Mouse (Mus musculus) neural tube, embryonic 11.5 days (tissue): Measurements from ENCODE around the gene Clasp2. TPM values are rescaled to one million over a fixed set of nuclear protein-coding genes. Genes with fewer than 3 reads are reported as not detected.

Experiments
- ATAC-seq: fragments of 200-750 bp; cut with Nextera tagmentation; 2 replicates; pipeline ENCODE4 v1.8.0; 2017; ENCODE audit warnings: moderate number of reproducible peaks, mild to moderate bottlenecking, moderate TSS enrichment, moderate library complexity; ENCODE audit not compliant: insufficient read depth, low FRiP score, low TSS enrichment
- DNase-seq: peaks from one replicate; pipeline ENCODE4 v3.0.0-alpha.2; 2015; ENCODE audit warnings: low spot score
- H3K27ac ChIP-seq: fragments of 300-500 bp; sonication (generic); 2 replicates; pipeline ENCODE4 v1.5.1; 2014; ENCODE audit warnings: low read depth, mild to moderate bottlenecking, low read length
- H3K27me3 ChIP-seq: fragments of 300-500 bp; sonication (generic); 2 replicates; pipeline ENCODE4 v1.6.1; 2014; ENCODE audit warnings: mild to moderate bottlenecking, low read length, mixed read lengths; ENCODE audit not compliant: control insufficient read depth, insufficient read depth
- H3K36me3 ChIP-seq: fragments of 300-500 bp; sonication (generic); 2 replicates; pipeline ENCODE4 v1.6.1; 2014; ENCODE audit warnings: mild to moderate bottlenecking, low read length, moderate library complexity, mixed read lengths; ENCODE audit not compliant: control insufficient read depth, insufficient read depth
- H3K4me1 ChIP-seq: fragments of 300-500 bp; sonication (generic); 2 replicates; pipeline ENCODE4 v1.6.1; 2014; ENCODE audit warnings: low read length, mixed read lengths; ENCODE audit not compliant: control insufficient read depth, insufficient read depth
- H3K4me2 ChIP-seq: fragments of 300-500 bp; sonication (generic); 2 replicates; pipeline ENCODE4 v1.6.1; 2014; ENCODE audit warnings: low read depth, mild to moderate bottlenecking, moderate library complexity
- H3K4me3 ChIP-seq: fragments of 300-500 bp; sonication (generic); 2 replicates; pipeline ENCODE4 v1.5.1; 2014; ENCODE audit warnings: low read depth, low read length
- H3K9ac ChIP-seq: fragments of 300-500 bp; sonication (generic); 2 replicates; pipeline ENCODE4 v1.6.1; 2014; ENCODE audit warnings: mild to moderate bottlenecking, low read length
- H3K9me3 ChIP-seq: fragments of 300-500 bp; sonication (generic); 2 replicates; pipeline ENCODE4 v1.6.1; 2016; ENCODE audit warnings: low read length; ENCODE audit not compliant: control insufficient read depth
- WGBS: fragments of 180-500 bp; shearing (Covaris S2); extraction: QIAGEN DNeasy Blood & Tissue Kit; methylation state at CpG from one replicate; pipeline ENCODE4 v1.1.7; 2014; 5-methylcytosine and 5-hydroxymethylcytosine counted together
- polyA plus RNA-seq: library from polyadenylated mRNA; unstranded; fragments of >200 nt; fragmentation: Nextera tagmentation; extraction: Ambion mirVana; gene quantifications from 2 replicates; pipeline ENCODE4 v1.2.1, GENCODE M21; 2014

Gene Clasp2
- 53.0 and 58.0 TPM in 2 replicates for polyA plus RNA-seq

DNA sequence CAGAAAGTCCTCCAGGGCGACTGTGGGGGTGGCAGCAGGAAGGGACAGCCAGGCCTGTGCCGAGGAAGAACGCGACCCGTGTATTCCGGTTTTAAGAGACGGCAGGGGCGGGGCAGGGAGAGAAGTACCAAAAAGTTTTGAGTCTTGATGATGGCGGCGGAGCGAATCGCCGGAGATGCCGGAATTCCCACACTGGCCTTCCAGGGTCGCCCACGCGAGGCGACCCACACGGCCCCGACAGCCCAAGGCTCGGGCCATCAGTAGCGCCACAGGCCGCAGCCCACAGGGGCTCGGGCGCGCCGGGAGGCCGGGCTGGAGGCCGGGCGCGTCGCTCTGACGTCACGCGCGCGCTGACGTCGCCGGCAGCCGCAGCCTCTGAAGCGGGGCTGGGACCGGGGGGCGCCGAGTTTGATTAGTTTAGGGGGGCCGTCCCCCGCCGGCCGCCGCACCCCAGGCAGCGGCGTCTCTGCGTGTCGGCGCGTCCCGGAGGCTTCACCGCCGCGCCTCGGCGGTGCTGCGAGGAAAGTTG, at the start of gene Clasp2:
Gene Clasp2 (plus strand): TSS at position 366 of the 529 bp plus-strand sequence.
- ATAC-seq (peak; percentile 98), DNase-seq (peak; percentile 91)
- Histone ChIP-seq H3K4me1 (0 out of 2 replicates have a peak, but pooled peaks cover 4% of the 10 kb centered on the region), H3K4me3 (peak within 1 kb of the TSS; percentile 95), H3K36me3 (no peaks in the 10 kb centered on the region), H3K9ac (peak within 1 kb of the TSS; percentile 89), H3K27me3 (no peaks in the 10 kb centered on the region), H3K4me2 (peak within 1 kb of the TSS; percentile 95), H3K9me3 (no peaks in the 10 kb centered on the region), H3K27ac (peak within 1 kb of the TSS; percentile 62)
- WGBS = under 1% methylated on average over 42 of the region's 63 CpGs

DNA sequence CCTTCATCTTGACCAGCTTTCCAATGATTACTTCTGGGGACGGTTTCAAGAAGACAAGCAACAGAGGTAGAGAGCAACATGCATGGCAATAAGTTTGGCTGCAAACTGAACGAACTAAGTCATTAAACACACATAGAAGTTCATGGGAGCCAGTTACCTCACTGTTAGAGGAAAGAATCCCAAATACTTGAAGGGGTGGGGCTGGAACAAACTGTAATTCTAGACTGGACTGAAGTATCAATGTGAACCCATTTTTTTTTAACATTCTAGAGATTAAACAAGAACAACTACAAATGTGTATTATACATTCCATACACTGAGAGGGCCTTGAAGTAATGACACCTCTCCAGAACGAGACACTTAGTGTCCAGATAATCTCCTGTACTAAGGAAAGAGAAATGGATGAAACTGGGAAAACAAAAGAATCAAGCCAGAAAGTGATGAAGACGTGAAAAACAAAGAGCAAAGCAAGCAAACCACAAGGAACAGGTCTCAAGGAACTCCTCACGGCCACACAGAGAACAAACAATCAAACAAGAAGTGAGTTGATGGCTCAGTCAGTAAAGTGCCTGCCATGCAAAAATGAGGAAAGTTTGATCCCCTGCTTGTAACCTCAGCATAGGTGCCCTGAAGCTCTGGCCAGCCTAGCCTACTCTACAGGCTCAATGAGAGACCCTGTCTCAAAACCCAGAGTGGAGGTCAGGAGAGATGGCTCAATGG, 39.7 kb upstream of the Clasp2 start:
- no peak for DNase-seq
- Histone ChIP-seq H3K27me3 (no peaks in the 10 kb centered on the region), H3K9ac (no peak overlapping the region), H3K4me3 (no peak overlapping the region), H3K36me3 (no peaks in the 10 kb centered on the region; the same call in 1 of the 2 replicates), H3K4me2 (no peak overlapping the region), H3K9me3 (no peaks in the 10 kb centered on the region), H3K27ac (no peak overlapping the region), H3K4me1 (peaks cover 2% of the 10 kb centered on the region)
- WGBS = 93% methylated on average over 5 of the region's 5 CpGs
- no peak for ATAC-seq

DNA sequence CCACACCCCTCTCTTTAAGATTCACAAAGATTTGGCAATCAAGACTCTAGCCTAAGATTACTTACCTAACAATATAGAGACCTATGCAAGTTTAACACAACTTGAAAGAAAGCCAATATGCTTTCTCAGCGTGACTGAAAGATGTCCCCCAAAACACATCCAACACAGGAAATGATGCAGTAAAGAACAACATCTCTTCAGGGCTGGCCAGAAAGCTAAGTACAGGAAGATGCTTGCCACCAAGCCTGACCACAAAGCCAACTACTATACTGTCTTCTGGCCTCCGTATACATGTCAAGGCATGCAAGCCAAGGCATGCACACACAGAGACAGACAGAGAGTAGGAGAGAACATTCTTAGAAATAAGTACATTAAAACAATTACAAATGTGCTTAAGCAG, 35.2 kb upstream of the Clasp2 start:
- no peak for DNase-seq
- Histone ChIP-seq H3K4me1 (peaks cover 8% of the 10 kb centered on the region), H3K36me3 (no peaks in the 10 kb centered on the region), H3K4me3 (no peak overlapping the region), H3K9me3 (no peaks in the 10 kb centered on the region), H3K4me2 (0 out of 2 replicates have a peak overlapping the region, but pooled peaks have one; percentile 81), H3K27ac (no peak overlapping the region), H3K27me3 (no peaks in the 10 kb centered on the region), H3K9ac (no peak overlapping the region)
- WGBS = 90% methylated on average over 2 of the region's 2 CpGs
- ATAC-seq = no peak

DNA sequence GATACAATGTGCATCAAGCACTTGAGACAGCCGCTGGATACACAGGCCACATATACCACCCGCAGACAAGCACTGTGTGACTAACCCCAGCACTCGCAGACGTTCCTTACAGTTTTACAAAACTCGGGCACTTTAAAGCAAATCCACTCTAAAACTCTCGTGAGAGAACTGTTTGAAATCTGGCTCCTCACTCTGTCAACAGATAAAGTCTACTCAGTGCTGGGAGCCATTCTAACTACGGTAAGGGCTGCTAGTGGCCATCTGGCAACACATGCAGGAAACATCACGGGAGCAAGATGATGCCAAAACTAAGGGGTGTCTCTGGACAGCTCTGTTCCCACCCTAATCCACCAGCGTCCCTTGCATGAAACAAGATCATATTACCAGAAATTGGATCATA, 34.4 kb upstream of the Clasp2 start:
- H3K9ac ChIP-seq = peak overlapping the region; percentile 5
- ATAC-seq = no peak
- H3K4me2 ChIP-seq = peak overlapping the region; percentile 81
- H3K4me3 ChIP-seq = peak overlapping the region; percentile 97; the same call in 1 of the 2 replicates
- H3K27ac ChIP-seq = no peak overlapping the region
- H3K36me3 ChIP-seq = no peaks in the 10 kb centered on the region
- WGBS = 70% methylated on average over 9 of the region's 9 CpGs
- no peaks in the 10 kb centered on the region for H3K9me3 ChIP-seq
- peaks cover 8% of the 10 kb centered on the region for H3K4me1 ChIP-seq
- no peaks in the 10 kb centered on the region for H3K27me3 ChIP-seq
- no peak for DNase-seq

DNA sequence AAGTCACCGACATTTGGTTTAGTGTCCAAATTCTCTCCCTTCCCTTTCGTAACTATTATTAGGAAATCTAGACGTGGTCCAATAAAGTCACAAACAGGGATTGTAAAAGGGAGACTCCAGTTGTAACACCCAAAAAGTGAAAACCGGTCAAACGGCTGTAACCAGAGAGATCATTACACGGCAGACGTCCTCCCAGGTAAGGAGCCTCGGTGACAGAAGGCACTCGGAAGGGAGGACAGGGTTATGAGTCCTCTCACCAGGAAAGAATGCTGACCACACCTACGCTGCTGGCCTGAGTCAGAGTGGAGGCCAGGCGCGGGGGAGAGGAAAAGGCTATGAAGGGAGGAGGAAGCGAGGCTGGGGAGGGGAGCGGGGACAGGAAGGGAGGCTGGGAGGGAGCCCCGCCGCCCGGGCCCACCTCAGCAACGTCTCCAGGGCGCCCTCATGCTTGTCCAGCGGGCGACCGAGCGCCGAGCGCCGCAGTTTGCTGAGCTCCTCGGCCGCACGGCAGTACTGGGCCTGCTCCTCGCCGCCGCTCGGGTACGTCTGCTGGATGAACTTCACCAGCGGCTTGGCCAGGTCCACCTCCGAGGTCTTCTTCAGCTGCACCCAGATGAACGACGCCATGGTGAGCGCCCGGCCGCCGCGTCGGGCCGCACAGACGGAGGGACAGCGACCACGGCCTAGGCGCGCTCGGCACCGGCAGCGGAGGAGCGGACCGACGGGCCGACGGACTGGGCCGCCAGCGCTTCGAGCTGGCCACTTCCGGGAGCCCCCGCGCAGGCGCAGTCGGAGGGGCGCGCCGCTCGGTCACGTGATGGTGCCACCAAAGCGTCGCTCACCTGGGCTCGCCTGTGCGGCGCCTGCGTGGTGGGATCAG, 33.6 kb upstream of the Clasp2 start, which contains the start of gene Pdcd6ip:
Gene Pdcd6ip (minus strand): TSS at position 779 of the 880 bp plus-strand sequence.
- peak; percentile 91 for ATAC-seq
- no peaks in the 10 kb centered on the region for H3K9me3 ChIP-seq
- 1% methylated on average over 76 of the region's 77 CpGs for WGBS

DNA sequence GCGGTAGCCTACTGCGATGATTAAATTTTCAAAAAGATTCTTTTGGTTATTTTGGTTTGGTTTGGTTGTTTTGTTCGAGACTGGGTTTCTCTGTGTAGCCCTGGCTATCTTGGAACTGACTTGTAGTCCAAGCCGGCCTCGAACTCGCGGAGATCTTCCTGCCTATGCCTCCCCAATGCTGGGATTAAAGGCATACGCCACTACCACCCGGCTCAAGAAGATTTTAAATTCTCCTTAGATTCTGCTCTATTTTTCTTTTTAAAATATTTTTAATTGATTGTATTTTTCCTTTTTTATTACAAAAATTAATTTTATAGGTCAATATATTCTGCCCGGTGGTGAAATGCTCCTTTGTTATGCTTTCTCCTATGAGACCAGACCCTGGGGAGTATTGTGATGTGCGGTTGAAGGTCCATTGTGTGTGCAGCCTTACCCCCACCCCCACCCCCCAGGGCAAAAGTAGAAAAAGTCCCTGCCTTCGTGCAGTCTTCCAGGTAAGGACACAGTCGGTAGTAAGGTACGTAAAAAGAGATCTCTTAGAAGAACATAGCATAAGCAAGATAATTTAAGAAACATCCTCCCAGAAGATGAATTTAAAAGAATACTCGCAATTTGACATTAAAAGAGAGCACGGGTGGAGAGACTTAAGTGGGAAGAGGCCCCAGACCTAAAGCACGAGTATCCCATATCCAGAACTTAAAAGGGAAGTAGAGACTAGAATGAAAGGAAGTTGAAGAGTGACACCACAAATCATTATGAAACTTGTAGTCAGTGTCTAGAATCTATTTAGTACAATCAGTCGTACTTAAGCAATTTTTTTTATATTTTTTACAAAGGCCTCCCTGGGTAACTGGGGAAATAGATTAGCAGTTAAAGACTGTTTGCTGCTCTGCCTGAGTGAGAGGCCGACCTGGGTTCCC, 32.7 kb upstream of the Clasp2 start:
- 60% methylated on average over 19 of the region's 19 CpGs for WGBS
- H3K27ac ChIP-seq = peak overlapping the region; percentile 72; the same call in 1 of the 2 replicates

More for the DNA sequence above, 33.6 kb upstream of the Clasp2 start, which contains the start of gene Pdcd6ip:
- Histone ChIP-seq H3K4me3 (peak within 1 kb of the TSS; percentile 97), H3K9ac (peak within 1 kb of the TSS; percentile 95), H3K27me3 (no peaks in the 10 kb centered on the region), H3K27ac (peak within 1 kb of the TSS; percentile 72), H3K36me3 (no peaks in the 10 kb centered on the region), H3K4me2 (peak within 1 kb of the TSS; percentile 81), H3K4me1 (peaks cover 8% of the 10 kb centered on the region)
- peak; percentile 93 for DNase-seq

DNA sequence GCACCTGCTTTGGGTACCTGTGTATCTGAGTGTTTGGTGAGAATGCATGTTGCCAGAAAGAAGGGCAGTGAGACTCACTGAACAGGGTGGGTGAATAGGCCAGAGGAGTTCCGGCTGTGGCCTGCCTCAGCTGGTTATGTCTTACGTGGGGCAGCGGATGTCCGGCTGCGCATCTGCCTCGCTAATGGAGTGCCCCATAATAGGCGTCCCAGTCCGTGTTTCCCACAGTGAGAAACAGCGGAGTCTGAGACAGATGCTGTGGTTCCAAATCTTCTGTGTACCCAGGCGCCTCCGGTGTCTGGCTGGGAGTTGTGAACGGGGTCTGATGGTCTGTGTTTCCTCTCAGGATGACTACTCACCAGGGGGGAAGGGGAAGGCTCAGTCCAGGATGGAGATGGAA, 30.4 kb upstream of the Clasp2 start:
- 76% methylated on average over 12 of the region's 12 CpGs for WGBS

More for the DNA sequence above, 32.7 kb upstream of the Clasp2 start:
- DNase-seq (no peak), ATAC-seq (no peak; the same call in 1 of the 2 replicates)
- H3K4me3 ChIP-seq = peak overlapping the region; percentile 97
- peaks cover 8% of the 10 kb centered on the region for H3K4me1 ChIP-seq
- peak overlapping the region; percentile 81 for H3K4me2 ChIP-seq
- H3K9me3 ChIP-seq = no peaks in the 10 kb centered on the region
- no peaks in the 10 kb centered on the region for H3K27me3 ChIP-seq
- H3K36me3 ChIP-seq = no peaks in the 10 kb centered on the region
- 0 out of 2 replicates have a peak overlapping the region, but pooled peaks have one; percentile 95 for H3K9ac ChIP-seq

More for the DNA sequence above, 30.4 kb upstream of the Clasp2 start:
- Histone ChIP-seq H3K4me2 (no peak overlapping the region), H3K27me3 (no peaks in the 10 kb centered on the region), H3K36me3 (no peaks in the 10 kb centered on the region), H3K27ac (no peak overlapping the region), H3K4me3 (no peak overlapping the region), H3K9me3 (no peaks in the 10 kb centered on the region), H3K9ac (no peak overlapping the region), H3K4me1 (peaks cover 8% of the 10 kb centered on the region)
- ATAC-seq = no peak
- no peak for DNase-seq
